ENCODE assay signal across 8 mouse cellular contexts in genomic region chr5:24860635-24861448, GRCm38 (mm10). TPM values are rescaled to one million over a fixed set of nuclear protein-coding genes. Genes with fewer than 3 reads are reported as not detected.
DNase-seq lines count a peak whose midpoint lies in the region; ATAC-seq and TF ChIP-seq lines count a peak whose summit lies in the region.

No protein-coding gene starts in this region.

- DNase-seq in neural tube, embryonic 10.5 days (ENCODE audit: extremely low spot score, low spot score): no peak
- peak; percentile 94 for DNase-seq in cerebellum, adult 11-12 months
- peak; percentile 41 for DNase-seq in gastrocnemius, postnatal 14 days
- DNase-seq in layer of hippocampus, adult 2 months (ENCODE audit: low spot score in 2 of 2): peak; percentile 60 to 83
- peak; percentile 39 to 61 for DNase-seq in lung, postnatal 4 days
- DNase-seq in natural killer cell, adult 2 months (ENCODE audit: low spot score in 2 of 2): no peak
- DNase-seq in thymus, adult 18-20 months: no peak

- no peak overlapping the region for H3K4me3 ChIP-seq in neural tube, embryonic 14.5 days (ENCODE audit: low read depth, low read length)
- no peak overlapping the region for H3K4me3 ChIP-seq in layer of hippocampus, adult 2 months

- no peak overlapping the region for H3K27ac ChIP-seq in neural tube, embryonic 14.5 days (ENCODE audit: low read depth, low read length)
- peak overlapping the region; percentile 82 for H3K27ac ChIP-seq in layer of hippocampus, adult 2 months

- intact Hi-C loops in gastrocnemius, postnatal 14 days (cut with DNase I; ENCODE audit: low total_unique reads): no loop called here

- TF ChIP-seq CTCF in layer of hippocampus, adult 2 months (conservative IDR thresholded peaks at IDR 0.05): no peak

- H3K9ac ChIP-seq in neural tube, embryonic 14.5 days (replicated peaks; ENCODE audit: low read depth, low read length): no peak overlapping the region

- peak; percentile 31; the same call in 1 of the 2 replicates for ATAC-seq in neural tube, embryonic 14.5 days (ENCODE audit: low read depth)

- 86% methylated on average over 13 of the region's 13 CpGs for WGBS in neural tube, embryonic 14.5 days

- H3K9me3 ChIP-seq in neural tube, embryonic 14.5 days (ENCODE audit: control insufficient read depth, low read length): no peaks in the 10 kb centered on the region

- peaks cover 6% of the 10 kb centered on the region; the same call in 1 of the 2 replicates for H3K36me3 ChIP-seq in neural tube, embryonic 14.5 days (ENCODE audit: control insufficient read depth, insufficient read depth, low read length)

- H3K27me3 ChIP-seq in neural tube, embryonic 14.5 days (ENCODE audit: control insufficient read depth, insufficient read depth, low read length): no peaks in the 10 kb centered on the region

- H3K4me1 ChIP-seq in neural tube, embryonic 14.5 days (ENCODE audit: control insufficient read depth, insufficient read depth, low read length): no peaks in the 10 kb centered on the region

- H3K4me2 ChIP-seq in neural tube, embryonic 14.5 days (ENCODE audit: low read depth, low read length): no peak overlapping the region

RNA-seq across cellular contexts. Expression of gene Rheb, which starts 18.4 kb away (rescaled TPM):
- 222 and 239 TPM in 2 replicates for polyA plus RNA-seq in neural tube, embryonic 14.5 days (2014; fragmentation: Nextera tagmentation; extraction: Ambion mirVana)
- 10 to 100 TPM; 55.8 to 56.5 TPM for total RNA-seq in gastrocnemius, postnatal 14 days (2021)
- total RNA-seq in layer of hippocampus, adult 2 months (2021): 100 to 1,000 TPM; 106 to 115 TPM

Comparison
In these comparisons a context has a peak if more than half of its experiments do, and no peak if none do; other contexts are left out.
1. DNase-seq: peak in cerebellum, adult 11-12 months (single experiment), gastrocnemius, postnatal 14 days (single experiment), layer of hippocampus, adult 2 months (2 of 2) and lung, postnatal 4 days (2 of 2); none in neural tube, embryonic 10.5 days (single experiment), natural killer cell, adult 2 months (0 of 2) and thymus, adult 18-20 months (0 of 2).